Mouse (Mus musculus) heart, embryonic 14.5 days (tissue): ENCODE results near the gene Clta. TPM values are rescaled to one million over a fixed set of nuclear protein-coding genes. Genes with fewer than 3 reads are reported as not detected.

Source experiments
- ATAC-seq: fragments of 200-750 bp; cut with Nextera tagmentation; 2 replicates; pipeline ENCODE4 v1.8.0; 2017; ENCODE audit warnings: low read depth, moderate TSS enrichment; ENCODE audit not compliant: insufficient number of reproducible peaks, insufficient read depth, low FRiP score
- H3K27ac ChIP-seq, 2 experiments: fragments of 200-500 bp in 1 of 2; fragments of 300-500 bp in 1 of 2; sonication (generic) in 1 of 2; replicated peaks in 1 of 2; 2 replicates each; pipeline ENCODE4 v1.5.1; 2012 to 2014; ENCODE audit warnings: low read depth in 2 of 2, low read length in 2 of 2, control low read depth in 1 of 2, mild to moderate bottlenecking in 1 of 2, mixed read lengths in 1 of 2; ENCODE audit not compliant: control insufficient read depth in 1 of 2, insufficient read depth in 1 of 2
- H3K27me3 ChIP-seq: fragments of 300-500 bp; sonication (generic); 2 replicates; pipeline ENCODE4 v1.6.1; 2014; ENCODE audit warnings: mild to moderate bottlenecking, low read length, control low read depth; ENCODE audit not compliant: control insufficient read depth, insufficient read depth
- H3K36me3 ChIP-seq: fragments of 300-500 bp; sonication (generic); 2 replicates; pipeline ENCODE4 v1.6.1; 2014; ENCODE audit warnings: mild to moderate bottlenecking, control low read depth, low read length, mixed read lengths; ENCODE audit not compliant: control insufficient read depth, insufficient read depth
- H3K4me1 ChIP-seq, 2 experiments: fragments of 200-500 bp in 1 of 2; fragments of 300-500 bp in 1 of 2; sonication (generic) in 1 of 2; 2 replicates each; pipeline ENCODE4 v1.6.1; 2012 to 2014; ENCODE audit warnings: low read length in 2 of 2, control low read depth in 1 of 2, mixed read lengths in 1 of 2; ENCODE audit not compliant: control insufficient read depth in 2 of 2, insufficient read depth in 2 of 2
- H3K4me2 ChIP-seq: fragments of 300-500 bp; sonication (generic); 2 replicates; pipeline ENCODE4 v1.6.1; 2014; ENCODE audit warnings: mild to moderate bottlenecking, low read length
- H3K4me3 ChIP-seq, 2 experiments: fragments of 200-500 bp in 1 of 2; fragments of 300-500 bp in 1 of 2; sonication (generic) in 1 of 2; 2 replicates each; pipeline ENCODE4 v1.5.1; 2012 to 2014; ENCODE audit warnings: low read length in 2 of 2, mild to moderate bottlenecking in 2 of 2, control low read depth in 1 of 2, low read depth in 1 of 2, moderate library complexity in 1 of 2; ENCODE audit not compliant: control insufficient read depth in 1 of 2, insufficient read depth in 1 of 2
- H3K9ac ChIP-seq: fragments of 300-500 bp; sonication (generic); 2 replicates; pipeline ENCODE4 v1.6.1; 2014; ENCODE audit warnings: mild to moderate bottlenecking, low read length
- H3K9me3 ChIP-seq: fragments of 300-500 bp; sonication (generic); 2 replicates; pipeline ENCODE4 v1.6.1; 2016; ENCODE audit warnings: low read length, control low read depth; ENCODE audit not compliant: control insufficient read depth
- WGBS: fragments of 180-500 bp; shearing (Covaris S2); extraction: QIAGEN DNeasy Blood & Tissue Kit; methylation state at CpG from one replicate; pipeline ENCODE4 v1.1.7; 2014; 5-methylcytosine and 5-hydroxymethylcytosine counted together
- polyA plus RNA-seq: library from polyadenylated mRNA; unstranded; fragments of >200 nt; fragmentation: Nextera tagmentation; extraction: Ambion mirVana; gene quantifications from 2 replicates; pipeline ENCODE4 v1.2.1, GENCODE M21; 2014

Gene Clta
- polyA plus RNA-seq, 1 experiment from 2014 or later, result 154 TPM

DNA sequence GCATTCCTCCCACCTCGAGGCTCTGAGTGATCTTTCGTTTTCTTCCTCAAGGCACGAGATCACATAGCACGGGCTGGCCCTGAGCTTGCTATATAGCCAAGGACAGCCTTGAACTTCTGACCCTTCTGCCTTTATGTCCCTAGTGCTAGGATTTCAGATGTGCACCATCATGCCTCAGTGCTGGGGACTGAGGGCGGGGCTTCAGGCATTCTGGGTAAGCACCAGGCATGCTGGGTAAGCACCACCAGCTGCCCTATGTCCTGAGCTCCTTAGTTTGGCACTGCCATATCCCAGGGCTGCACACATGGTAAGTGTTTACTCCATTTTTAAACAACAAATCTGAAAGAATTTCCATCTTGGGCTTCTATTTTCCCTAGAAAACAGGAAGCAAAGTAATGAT is 45.6 kb downstream of the Clta start:
- WGBS, result 87% methylated on average over 5 of the region's 5 CpGs
- Histone ChIP-seq H3K9me3 (no peaks in the 10 kb centered on the region), H3K4me1 (peaks cover 0 to 2% of the 10 kb centered on the region in 2 experiments; a peak in 1 of 4 replicates), H3K4me3 (no peak overlapping the region), H3K4me2 (no peak overlapping the region), H3K27me3 (no peaks in the 10 kb centered on the region), H3K9ac (no peak overlapping the region), H3K36me3 (peaks cover 85% of the 10 kb centered on the region), H3K27ac (no peak overlapping the region)
- ATAC-seq, result no peak

DNA sequence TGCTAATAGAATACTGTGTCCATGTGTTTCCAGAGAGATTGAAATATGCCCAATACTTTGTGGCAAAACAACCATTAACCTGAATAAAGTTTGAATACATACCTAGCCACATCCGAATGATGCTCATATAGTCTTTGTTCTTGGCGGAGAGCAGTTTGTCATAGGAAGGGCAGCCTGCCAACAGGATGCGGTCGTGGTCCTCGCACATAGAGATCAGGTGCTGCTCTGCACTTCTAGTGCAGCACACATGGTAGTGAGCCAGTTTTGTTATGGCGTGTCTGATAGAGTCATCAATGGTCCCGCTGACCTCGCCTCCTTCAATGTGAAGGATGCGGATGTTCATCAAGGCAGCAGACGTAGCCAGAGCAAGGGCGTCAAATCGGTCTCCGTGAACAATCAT is 55.4 kb downstream of the Clta start:
- no peak overlapping the region for H3K27ac ChIP-seq
- ATAC-seq, result no peak
- H3K9me3 ChIP-seq, result no peaks in the 10 kb centered on the region
- H3K4me3 ChIP-seq, result no peak overlapping the region
- peaks cover 35% of the 10 kb centered on the region for H3K36me3 ChIP-seq
- H3K9ac ChIP-seq, result no peak overlapping the region
- WGBS, result 90% methylated on average over 13 of the region's 13 CpGs
- no peak overlapping the region for H3K4me2 ChIP-seq
- no peaks in the 10 kb centered on the region for H3K27me3 ChIP-seq
- peaks cover 0 to 6% of the 10 kb centered on the region in 2 experiments; a peak in 1 of 4 replicates for H3K4me1 ChIP-seq

DNA sequence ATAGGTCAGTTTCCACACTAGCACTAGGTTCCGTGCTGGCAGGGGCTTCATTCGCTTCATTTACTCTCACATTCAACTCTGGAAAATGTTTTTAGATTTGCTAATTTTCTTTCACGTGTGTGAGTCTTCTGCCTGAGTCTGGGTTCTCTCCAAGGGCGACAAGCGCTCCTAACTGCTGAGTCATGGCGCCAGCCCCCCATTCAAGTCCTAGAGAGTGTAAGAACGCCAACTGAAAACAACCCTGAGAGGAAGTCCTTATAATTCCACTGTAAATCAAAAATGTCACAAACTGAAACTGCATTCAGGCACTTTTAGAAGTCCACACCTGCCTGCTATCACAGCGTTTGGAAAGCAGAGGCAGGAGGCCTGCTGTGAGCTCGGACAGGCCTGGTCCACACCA is 57.8 kb downstream of the Clta start:
- no peak overlapping the region for H3K4me3 ChIP-seq
- ATAC-seq, result no peak
- WGBS, result 71% methylated on average over 9 of the region's 9 CpGs
- no peak overlapping the region for H3K4me2 ChIP-seq
- no peaks in the 10 kb centered on the region for H3K27me3 ChIP-seq
- H3K27ac ChIP-seq, result no peak overlapping the region
- H3K4me1 ChIP-seq, result peaks cover 4 to 11% of the 10 kb centered on the region in 2 experiments
- H3K36me3 ChIP-seq, result peaks cover 34% of the 10 kb centered on the region
- no peak overlapping the region for H3K9ac ChIP-seq
- no peaks in the 10 kb centered on the region for H3K9me3 ChIP-seq

DNA sequence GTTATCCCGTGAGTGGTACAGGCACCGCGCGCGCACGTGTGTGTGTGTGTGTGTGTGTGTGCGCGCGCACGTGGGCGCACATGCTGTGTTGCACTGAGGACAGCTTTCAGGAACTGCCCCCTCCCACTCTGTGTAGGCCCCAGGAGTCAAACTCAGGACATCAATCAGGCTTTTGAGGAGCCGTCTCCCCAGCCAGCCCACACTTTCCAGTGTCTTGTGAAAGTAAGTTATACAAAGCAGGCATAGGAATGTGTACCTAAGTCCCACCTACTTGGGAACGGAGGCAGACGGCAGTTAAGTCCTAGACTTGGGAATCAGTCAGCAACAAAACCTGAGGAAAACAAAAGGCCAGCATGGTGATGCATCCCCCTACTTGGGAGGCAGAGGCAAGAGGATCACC is 58.6 kb downstream of the Clta start:
- no peak overlapping the region for H3K4me2 ChIP-seq
- H3K27me3 ChIP-seq, result no peaks in the 10 kb centered on the region
- no peak overlapping the region for H3K4me3 ChIP-seq
- no peak overlapping the region for H3K27ac ChIP-seq
- H3K9me3 ChIP-seq, result no peaks in the 10 kb centered on the region
- WGBS, result 90% methylated on average over 14 of the region's 14 CpGs
- H3K9ac ChIP-seq, result no peak overlapping the region
- peaks cover 5 to 13% of the 10 kb centered on the region in 2 experiments for H3K4me1 ChIP-seq
- no peak for ATAC-seq
- H3K36me3 ChIP-seq, result peaks cover 34% of the 10 kb centered on the region

DNA sequence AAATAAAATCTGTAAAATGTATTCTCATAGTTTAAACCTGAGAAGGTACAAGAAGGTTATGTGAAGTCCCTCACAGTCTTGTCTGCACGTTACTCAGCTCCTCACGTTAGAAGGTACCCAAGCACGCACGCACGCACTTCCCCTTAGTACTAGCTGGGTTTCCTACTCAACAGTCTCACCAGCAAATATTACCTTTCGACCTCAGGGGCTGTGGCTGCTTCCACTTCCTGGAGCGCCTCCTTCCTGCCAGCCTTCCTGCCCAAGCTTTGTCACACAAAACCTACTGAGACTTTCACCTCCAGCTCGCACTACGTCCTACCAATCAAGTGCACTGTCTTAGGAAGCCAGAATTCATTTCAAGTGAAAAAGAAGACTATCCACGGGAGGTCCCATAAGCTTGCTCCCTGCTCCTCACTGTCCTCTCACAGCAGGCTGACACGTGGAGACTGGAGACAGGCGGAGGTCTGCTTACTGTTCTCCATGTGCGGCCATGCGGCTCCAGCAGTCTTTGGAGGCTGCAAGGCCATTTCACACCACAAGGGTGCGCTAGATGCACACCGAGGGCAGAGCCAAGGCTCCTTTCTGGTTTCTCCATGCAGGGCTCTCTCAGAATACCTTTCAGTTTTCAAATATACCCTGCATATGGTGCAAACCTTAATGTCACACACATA is 61.2 kb downstream of the Clta start:
- ATAC-seq, result peak; percentile 51; the same call in 1 of the 2 replicates
- Histone ChIP-seq H3K4me3 (no peak overlapping the region), H3K4me2 (peak overlapping the region; percentile 35), H3K9me3 (no peaks in the 10 kb centered on the region), H3K4me1 (peaks cover 8 to 31% of the 10 kb centered on the region in 2 experiments), H3K27ac (no peak overlapping the region), H3K9ac (no peak overlapping the region), H3K36me3 (peaks cover 17% of the 10 kb centered on the region), H3K27me3 (no peaks in the 10 kb centered on the region)
- 33% methylated on average over 16 of the region's 16 CpGs for WGBS

DNA sequence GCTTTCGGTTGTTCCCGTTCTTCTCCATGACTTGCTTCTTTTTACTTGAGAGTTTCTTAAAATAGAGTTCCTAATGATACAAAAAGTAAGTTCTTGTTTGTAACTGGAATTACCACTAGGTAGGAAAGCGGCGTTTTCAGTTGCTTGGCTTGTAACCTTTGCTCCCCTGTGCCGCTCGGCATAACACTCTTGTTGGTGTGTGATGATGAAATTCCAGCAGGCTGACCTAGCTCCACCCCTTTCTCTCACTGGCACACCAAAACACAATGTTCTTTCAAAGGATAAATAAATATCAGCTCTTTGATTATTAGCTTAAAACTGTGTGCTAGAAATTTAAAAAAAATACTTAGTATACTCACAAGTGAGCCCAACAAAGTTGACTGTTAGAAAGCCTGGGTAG is 62.6 kb downstream of the Clta start:
- Histone ChIP-seq H3K9ac (no peak overlapping the region), H3K4me2 (no peak overlapping the region), H3K9me3 (no peaks in the 10 kb centered on the region), H3K27ac (no peak overlapping the region), H3K4me3 (no peak overlapping the region), H3K36me3 (peaks cover 17% of the 10 kb centered on the region), H3K4me1 (peaks cover 10 to 38% of the 10 kb centered on the region in 2 experiments), H3K27me3 (no peaks in the 10 kb centered on the region)
- 69% methylated on average over 6 of the region's 6 CpGs for WGBS
- no peak for ATAC-seq

DNA sequence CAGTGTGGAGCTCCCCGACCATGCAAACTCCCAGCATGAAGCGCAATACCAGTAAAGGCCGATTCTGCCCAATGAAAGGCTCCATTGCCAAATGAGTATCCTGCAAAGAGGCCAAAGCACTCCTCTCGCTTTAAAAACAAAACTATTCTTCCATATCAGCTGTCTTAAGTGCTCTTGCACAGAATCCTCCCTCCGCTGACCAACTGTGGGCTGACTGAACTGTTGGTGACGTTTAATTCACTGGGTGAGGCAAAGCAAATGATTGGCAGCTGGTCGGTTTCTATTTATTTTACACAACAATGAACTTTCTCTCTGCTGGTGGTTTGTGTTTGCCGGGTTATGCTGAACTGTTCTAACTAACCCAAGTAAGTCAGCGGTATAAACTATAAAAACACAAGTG is 64.5 kb downstream of the Clta start:
- H3K36me3 ChIP-seq, result peaks cover 7% of the 10 kb centered on the region; the same call in 1 of the 2 replicates
- peak overlapping the region; percentile 34 to 80 for H3K27ac ChIP-seq
- WGBS, result 26% methylated on average over 9 of the region's 9 CpGs
- H3K4me3 ChIP-seq, result 0 out of 4 replicates have a peak overlapping the region, but pooled peaks have one; percentile 3 to 5
- peak overlapping the region; percentile 55 for H3K4me2 ChIP-seq
- no peaks in the 10 kb centered on the region for H3K27me3 ChIP-seq
- no peaks in the 10 kb centered on the region for H3K9me3 ChIP-seq
- peak overlapping the region; percentile 51; the same call in 1 of the 2 replicates for H3K9ac ChIP-seq
- H3K4me1 ChIP-seq, result peaks cover 10 to 43% of the 10 kb centered on the region in 2 experiments
- ATAC-seq, result no peak

DNA sequence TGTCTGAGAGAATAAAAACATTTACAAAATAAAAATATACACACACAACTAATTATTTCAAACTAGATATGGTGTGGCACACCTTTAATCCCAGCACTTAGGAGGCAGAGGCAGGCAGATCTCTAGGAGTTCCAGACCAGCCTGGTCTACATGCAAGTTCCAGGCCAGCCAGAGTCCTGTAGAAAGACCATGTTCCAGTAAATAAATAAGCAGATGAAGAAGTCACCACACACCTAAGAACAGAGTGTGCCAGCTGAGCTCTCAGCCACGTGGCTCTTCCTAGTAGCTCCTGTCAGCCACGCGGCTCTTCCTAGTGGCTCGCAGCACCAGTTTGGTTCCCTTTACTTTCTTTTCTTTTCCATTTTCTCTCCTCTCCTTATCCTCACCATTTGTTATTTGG is 65.2 kb downstream of the Clta start:
- 97% methylated on average over 4 of the region's 4 CpGs for WGBS
- ATAC-seq, result no peak
- peak overlapping the region in 1 of 2 experiments; percentile 80; a peak in 2 of 4 replicates for H3K27ac ChIP-seq
- no peak overlapping the region for H3K9ac ChIP-seq
- peaks cover 7% of the 10 kb centered on the region; the same call in 1 of the 2 replicates for H3K36me3 ChIP-seq
- no peak overlapping the region for H3K4me3 ChIP-seq
- peaks cover 10 to 43% of the 10 kb centered on the region in 2 experiments for H3K4me1 ChIP-seq
- peak overlapping the region; percentile 55 for H3K4me2 ChIP-seq
- no peaks in the 10 kb centered on the region for H3K9me3 ChIP-seq
- no peaks in the 10 kb centered on the region for H3K27me3 ChIP-seq
